Mouse (Mus musculus) heart, postnatal 0 days (tissue): ENCODE measurements at regions not wholly inside any gene's neighbourhood (a gene's known extent, or its start where the extent isn't known, plus 50 kb on each side); places are given as distances from the start of the nearest gene placed in this dataset.

Experiments
- ATAC-seq: fragments of 200-750 bp; cut with Nextera tagmentation; 2 replicates; pipeline ENCODE4 v1.8.0; 2017; ENCODE audit warnings: low read depth, moderate number of reproducible peaks, moderate library complexity; ENCODE audit not compliant: insufficient read depth
- DNase-seq: peaks from one replicate; pipeline ENCODE4 v3.0.0-alpha.2; 2016; ENCODE audit warnings: low spot score
- H3K27ac ChIP-seq: fragments of 300-500 bp; sonication (generic); 2 replicates; pipeline ENCODE4 v1.5.1; 2014; ENCODE audit warnings: low read depth, mild to moderate bottlenecking
- H3K27me3 ChIP-seq: fragments of 300-500 bp; sonication (generic); 2 replicates; pipeline ENCODE4 v1.6.1; 2014; ENCODE audit warnings: low read length, mixed read lengths; ENCODE audit not compliant: control insufficient read depth, insufficient read depth
- H3K36me3 ChIP-seq: fragments of 300-500 bp; sonication (generic); replicated peaks from 2 replicates; pipeline ENCODE4 v1.6.1; 2014; ENCODE audit warnings: low read length, mixed read lengths; ENCODE audit not compliant: control insufficient read depth, insufficient read depth
- H3K4me1 ChIP-seq: fragments of 300-500 bp; sonication (generic); 2 replicates; pipeline ENCODE4 v1.6.1; 2014; ENCODE audit warnings: antibody characterized with exemption; ENCODE audit not compliant: control insufficient read depth, insufficient read depth
- H3K4me2 ChIP-seq: fragments of 300-500 bp; sonication (generic); 2 replicates; pipeline ENCODE4 v1.6.1; 2014; ENCODE audit warnings: low read depth, mild to moderate bottlenecking, low read length, moderate library complexity
- H3K4me3 ChIP-seq: fragments of 300-500 bp; sonication (generic); 2 replicates; pipeline ENCODE4 v1.5.1; 2014; ENCODE audit warnings: low read depth, low read length
- H3K9ac ChIP-seq: fragments of 300-500 bp; sonication (generic); replicated peaks from 2 replicates; pipeline ENCODE4 v1.6.1; 2014; ENCODE audit warnings: low read depth, low read length, mixed read lengths
- H3K9me3 ChIP-seq: fragments of 300-500 bp; sonication (generic); replicated peaks from 2 replicates; pipeline ENCODE4 v1.6.1; 2016; ENCODE audit warnings: low read length; ENCODE audit not compliant: control insufficient read depth
- CTCF ChIP-seq: IDR thresholded peaks from 2 replicates; pipeline ENCODE4 v1.5.1; 2016; ENCODE audit warnings: antibody characterized with exemption, control low read depth, low read depth
- EP300 ChIP-seq: IDR thresholded peaks from 2 replicates; pipeline ENCODE4 v1.6.1; 2016; ENCODE audit warnings: antibody characterized with exemption, low read depth
- WGBS: fragments of 180-500 bp; shearing (Covaris S2); extraction: QIAGEN DNeasy Blood & Tissue Kit; methylation state at CpG from one replicate; pipeline ENCODE4 v1.1.7; 2014; 5-methylcytosine and 5-hydroxymethylcytosine counted together

DNA sequence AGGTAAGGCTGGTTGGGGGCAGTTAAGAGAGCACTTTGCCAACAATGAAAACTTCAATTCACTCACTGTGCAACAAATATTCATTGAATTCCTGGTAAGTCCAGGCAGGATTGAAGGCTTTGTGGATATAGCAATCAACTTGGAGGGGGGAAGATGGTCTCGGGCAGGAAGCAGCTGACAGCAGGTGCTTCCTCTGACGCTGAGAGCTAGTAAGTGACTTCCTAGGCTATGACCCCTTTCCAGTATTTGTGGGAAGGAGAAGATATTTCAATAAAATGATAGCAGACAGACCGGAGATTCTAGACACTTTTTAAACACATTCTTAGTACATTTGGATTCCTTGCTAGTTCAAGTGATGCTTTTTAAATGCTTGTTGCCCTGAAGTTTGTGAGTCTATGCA is 195.0 kb downstream of the Dusp6 start:
- Histone ChIP-seq H3K27me3 (no peaks in the 10 kb centered on the region), H3K36me3 (no peaks in the 10 kb centered on the region), H3K27ac (0 out of 2 replicates have a peak overlapping the region, but pooled peaks have one; percentile 17), H3K4me1 (peaks cover 7% of the 10 kb centered on the region; the same call in 1 of the 2 replicates), H3K9ac (no peak overlapping the region), H3K4me3 (no peak overlapping the region), H3K4me2 (no peak overlapping the region), H3K9me3 (no peaks in the 10 kb centered on the region)
- 61% methylated on average over 3 of the region's 3 CpGs for WGBS
- ATAC-seq (no peak), DNase-seq (no peak)
- TF ChIP-seq CTCF (no peak), EP300 (peak; percentile 89)

DNA sequence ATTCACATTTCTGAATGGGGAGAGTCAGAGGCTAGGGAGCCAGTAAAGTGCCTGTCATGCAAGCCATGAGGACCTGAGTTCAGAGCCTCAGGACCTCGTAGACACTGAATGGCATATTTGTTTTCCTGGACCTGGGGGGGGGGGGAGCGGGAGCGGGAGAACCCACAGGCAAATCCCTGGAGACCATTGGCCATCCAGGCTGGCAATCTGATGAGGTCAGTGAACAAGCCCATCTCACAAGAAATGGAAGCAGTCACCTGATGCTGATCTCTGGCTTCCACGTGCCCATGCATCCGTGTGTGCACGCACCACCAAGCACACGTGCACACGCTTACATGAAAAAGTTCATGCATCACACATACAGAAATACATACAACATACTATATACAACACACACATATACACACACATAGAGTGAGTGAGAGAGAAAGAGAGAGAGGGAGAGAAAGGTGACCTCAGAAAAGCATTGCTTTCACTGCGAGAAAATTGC is 196.2 kb downstream of the Dusp6 start:
- 0 out of 2 replicates have a peak overlapping the region, but pooled peaks have one; percentile 8 for H3K27ac ChIP-seq
- H3K4me3 ChIP-seq, result no peak overlapping the region
- peak overlapping the region; percentile 19; the same call in 1 of the 2 replicates for H3K4me2 ChIP-seq
- H3K4me1 ChIP-seq, result peaks cover 7% of the 10 kb centered on the region; the same call in 1 of the 2 replicates
- ATAC-seq, result no peak
- H3K36me3 ChIP-seq, result no peaks in the 10 kb centered on the region
- no peak overlapping the region for H3K9ac ChIP-seq
- H3K9me3 ChIP-seq, result no peaks in the 10 kb centered on the region
- WGBS, result 83% methylated on average over 9 of the region's 9 CpGs
- H3K27me3 ChIP-seq, result no peaks in the 10 kb centered on the region
- no peak for TF ChIP-seq CTCF
- TF ChIP-seq EP300, result no peak
- DNase-seq, result no peak

DNA sequence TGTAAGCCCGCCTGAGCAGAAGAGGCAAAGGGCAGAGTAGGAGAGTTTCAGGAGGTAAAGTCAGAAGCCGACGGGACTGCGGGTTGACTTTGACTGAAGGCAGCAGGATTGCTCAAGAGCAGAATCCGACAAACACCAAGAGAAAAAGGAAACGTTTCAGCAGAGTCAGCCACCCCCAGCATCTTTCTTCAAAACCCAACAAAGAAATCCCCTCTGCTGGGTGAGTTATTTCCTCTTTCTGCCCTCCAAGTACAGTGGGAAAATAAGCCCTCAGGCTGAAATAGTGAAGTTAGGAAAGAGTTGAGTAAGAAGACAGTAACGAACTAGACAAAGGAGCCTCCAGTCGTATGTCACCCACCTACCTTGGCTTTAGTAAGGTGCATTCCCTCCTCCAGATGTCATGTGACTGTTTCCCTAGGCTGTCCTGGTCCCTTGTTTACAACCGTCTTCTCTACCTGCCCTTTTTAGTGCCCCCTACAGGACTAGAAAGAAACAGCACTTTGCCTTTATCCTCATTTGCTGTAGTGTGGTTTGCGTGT is 196.9 kb downstream of the Dusp6 start:
- Histone ChIP-seq H3K27ac (peak overlapping the region; percentile 8; the same call in 1 of the 2 replicates), H3K4me3 (no peak overlapping the region), H3K4me2 (peak overlapping the region; percentile 19; the same call in 1 of the 2 replicates), H3K27me3 (no peaks in the 10 kb centered on the region), H3K9ac (no peak overlapping the region), H3K36me3 (no peaks in the 10 kb centered on the region), H3K4me1 (peaks cover 7% of the 10 kb centered on the region; the same call in 1 of the 2 replicates), H3K9me3 (no peaks in the 10 kb centered on the region)
- WGBS, result 53% methylated on average over 10 of the region's 10 CpGs
- TF ChIP-seq EP300 (no peak), CTCF (peak; percentile 73)
- DNase-seq, result no peak
- ATAC-seq, result no peak

DNA sequence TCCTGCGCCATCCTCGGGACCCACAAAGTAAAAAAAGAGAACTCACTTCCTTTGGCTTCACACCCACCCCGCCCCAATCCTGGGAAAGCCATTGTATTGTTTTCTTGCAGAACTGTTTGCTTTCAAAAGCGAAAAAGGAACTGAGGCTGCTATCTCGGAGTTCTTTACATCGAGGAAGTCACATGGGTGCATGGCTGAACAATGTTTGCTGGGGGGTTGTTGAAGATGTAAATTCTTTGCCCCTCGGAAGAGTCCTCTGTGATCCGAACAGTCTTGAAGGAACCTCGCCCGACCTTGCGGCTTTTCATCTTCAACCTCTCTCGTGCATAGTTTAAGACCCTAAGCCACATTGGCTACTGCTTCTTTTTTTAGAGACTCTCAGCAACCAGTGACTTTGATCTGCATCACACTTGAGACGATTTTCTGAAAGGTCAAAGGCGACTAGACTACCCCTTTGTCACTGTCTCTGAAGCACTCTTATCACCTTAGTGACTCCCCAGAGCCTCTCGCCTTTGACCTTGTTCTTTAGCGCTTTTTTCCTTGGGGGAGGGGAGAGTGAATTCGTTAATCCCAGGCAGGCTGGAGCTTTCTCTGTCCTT is 197.9 kb downstream of the Dusp6 start:
- H3K9me3 ChIP-seq, result no peaks in the 10 kb centered on the region
- ATAC-seq (peak; percentile 34), DNase-seq (no peak)
- TF ChIP-seq CTCF (no peak), EP300 (no peak)
- peaks cover 7% of the 10 kb centered on the region; the same call in 1 of the 2 replicates for H3K4me1 ChIP-seq
- no peaks in the 10 kb centered on the region for H3K36me3 ChIP-seq
- H3K27ac ChIP-seq, result peak overlapping the region; percentile 77
- H3K4me3 ChIP-seq, result peak overlapping the region; percentile 46
- WGBS, result 5% methylated on average over 17 of the region's 17 CpGs
- no peaks in the 10 kb centered on the region for H3K27me3 ChIP-seq
- H3K4me2 ChIP-seq, result peak overlapping the region; percentile 66
- peak overlapping the region; percentile 45 for H3K9ac ChIP-seq

DNA sequence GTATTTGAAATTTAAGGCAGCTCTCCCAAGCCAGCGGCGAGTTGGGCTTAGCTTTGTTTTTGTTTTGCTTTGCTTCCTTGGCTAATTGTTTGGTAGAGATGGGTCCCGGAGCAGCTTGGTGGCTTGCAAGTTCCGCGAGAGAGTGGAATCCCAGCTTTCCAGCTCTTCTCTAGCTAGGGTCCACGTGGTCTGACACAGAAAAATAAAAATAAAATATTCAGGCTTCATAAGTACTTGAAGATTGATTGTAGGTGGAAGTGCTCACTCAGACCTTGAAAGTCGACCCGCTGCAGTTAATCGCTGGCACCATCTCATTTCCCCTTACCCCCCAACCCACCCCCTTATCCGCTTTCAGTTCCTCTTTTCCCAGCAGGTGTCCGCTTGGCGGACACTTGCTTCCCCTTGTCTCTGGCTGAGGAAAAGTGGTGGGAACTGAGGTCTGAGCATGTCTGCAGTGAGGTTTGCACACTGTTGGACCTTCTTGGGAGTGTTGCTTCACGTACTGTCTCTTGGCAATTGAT is 198.5 kb downstream of the Dusp6 start:
- H3K4me3 ChIP-seq, result peak overlapping the region; percentile 46
- TF ChIP-seq CTCF (no peak), EP300 (0 out of 2 replicates have a peak, but pooled peaks have one; percentile 37)
- peak overlapping the region; percentile 45 for H3K9ac ChIP-seq
- peak overlapping the region; percentile 66 for H3K4me2 ChIP-seq
- WGBS, result 1% methylated on average over 13 of the region's 13 CpGs
- DNase-seq (no peak), ATAC-seq (peak; percentile 64)
- H3K4me1 ChIP-seq, result peaks cover 7% of the 10 kb centered on the region; the same call in 1 of the 2 replicates
- H3K9me3 ChIP-seq, result no peaks in the 10 kb centered on the region
- H3K27ac ChIP-seq, result peak overlapping the region; percentile 77
- no peaks in the 10 kb centered on the region for H3K27me3 ChIP-seq
- H3K36me3 ChIP-seq, result no peaks in the 10 kb centered on the region
